Mouse (Mus musculus) 3134 (cell line): ENCODE measurements at regions not wholly inside any gene's neighbourhood (a gene's known extent, or its start where the extent isn't known, plus 50 kb on each side); places are given as distances from the start of the nearest gene placed in this dataset.
A peak's percentile ranks its signal among the peaks of the same experiment; 100 is the strongest.

ENCODE experiments used
- DNase-seq: peaks from one replicate; pipeline ENCODE4 v3.0.0-alpha.2; 2011; ENCODE audit warnings: low spot score; ENCODE audit not compliant: insufficient read length; ENCODE audit errors: extremely low read depth

GRCm38 (mm10) chr13:99647661-99648204 lies 131.4 kb upstream of the Map1b start:
- DNase-seq: peak; percentile 64

GRCm38 (mm10) chr13:99644771-99645170 lies 128.4 kb upstream of the Map1b start:
- DNase-seq: no peak

GRCm38 (mm10) chr13:99642811-99643210 lies 126.5 kb upstream of the Map1b start:
- no peak for DNase-seq

- no peak for DNase-seq
Observed at GRCm38 (mm10) chr13:99642301-99642700, 126.0 kb upstream of the Map1b start.

- no peak for DNase-seq
Observed at GRCm38 (mm10) chr13:99641386-99642165, 125.2 kb upstream of the Map1b start.

GRCm38 (mm10) chr13:99632706-99633105 lies 116.4 kb upstream of the Map1b start:
- no peak for DNase-seq

- DNase-seq: no peak
Observed at GRCm38 (mm10) chr13:99630800-99631199, 114.5 kb upstream of the Map1b start.

- DNase-seq: no peak
Observed at GRCm38 (mm10) chr13:99630356-99630755, 114.0 kb upstream of the Map1b start.

- no peak for DNase-seq
Observed at GRCm38 (mm10) chr13:99625196-99625595, 108.9 kb upstream of the Map1b start.

- no peak for DNase-seq
Observed at GRCm38 (mm10) chr13:99618332-99618731, 102.0 kb upstream of the Map1b start.

- DNase-seq: no peak
Observed at GRCm38 (mm10) chr13:99617457-99617856, 101.1 kb upstream of the Map1b start.

GRCm38 (mm10) chr13:99611715-99612494 lies 95.6 kb upstream of the Map1b start:
- DNase-seq: no peak

GRCm38 (mm10) chr13:99610498-99610897 lies 94.2 kb upstream of the Map1b start:
- peak; percentile 15 for DNase-seq

- DNase-seq: no peak
Observed at GRCm38 (mm10) chr13:99609151-99610146, 93.1 kb upstream of the Map1b start.

- DNase-seq: no peak
Observed at GRCm38 (mm10) chr13:99608591-99608990, 92.3 kb upstream of the Map1b start.

GRCm38 (mm10) chr13:99607208-99607607 lies 90.9 kb upstream of the Map1b start:
- no peak for DNase-seq

GRCm38 (mm10) chr13:99606606-99606990 lies 90.3 kb upstream of the Map1b start:
- DNase-seq: no peak

GRCm38 (mm10) chr13:99605866-99606605 lies 89.7 kb upstream of the Map1b start:
- DNase-seq: no peak

- DNase-seq: no peak
Observed at GRCm38 (mm10) chr13:99597891-99598290, 81.6 kb upstream of the Map1b start.
